19 mouse cellular contexts compared by ENCODE assay signal in genomic region chr2:28713036-28713435, GRCm38 (mm10). TPM values are rescaled to one million over a fixed set of nuclear protein-coding genes. Genes with fewer than 3 reads are reported as not detected.
DNase-seq lines count a peak whose midpoint lies in the region; ATAC-seq lines count a peak whose summit lies in the region.
"Had no signal": no experiment of that assay in that cellular context is flagged by ENCODE, and none has a peak within 500 bp of the region (broad histone marks: within the 10 kb centered on the region; RNA-seq: fewer than 3 reads in every experiment).

No protein-coding gene starts in this region.

- no peak overlapping the region for H3K4me2 ChIP-seq in hindbrain, embryonic 14.5 days (replicated peaks)
- no peak overlapping the region for H3K4me2 ChIP-seq in hindbrain, embryonic 13.5 days
- H3K4me2 ChIP-seq in embryonic facial prominence, embryonic 15.5 days (replicated peaks): no peak overlapping the region
- H3K4me2 ChIP-seq: liver, embryonic 11.5 days; midbrain, embryonic 11.5 days; neural tube, embryonic 12.5 days had no signal

- no peak for DNase-seq in hindbrain, embryonic 14.5 days (ENCODE audit: low spot score)
- DNase-seq in 3134 (ENCODE audit: extremely low read depth, insufficient read length, low spot score): peak; percentile 35
- DNase-seq in Muller cell, postnatal 12 days (ENCODE audit: inconsistent ontology term): peak; percentile 72
- no peak for DNase-seq in layer of hippocampus, postnatal 25 days (ENCODE audit: extremely low spot score in 1 of 2, low spot score in 1 of 2)
- no peak for DNase-seq in spleen, postnatal 36 days (ENCODE audit: low spot score in 2 of 2)
- DNase-seq: adrenal gland, postnatal 25 days; cerebellum, adult 9-10 months; kidney, adult 8-10 months; kidney, postnatal 25 days; lung, adult 18-20 months; lung, postnatal 10 days; right cerebral cortex, postnatal 14 days had no signal

- peaks cover 9% of the 10 kb centered on the region; the same call in 1 of the 2 replicates for H3K4me1 ChIP-seq in hindbrain, embryonic 14.5 days (replicated peaks; ENCODE audit: control insufficient read depth, insufficient read depth, low read length)
- H3K4me1 ChIP-seq in hindbrain, embryonic 13.5 days (replicated peaks): peaks cover 8% of the 10 kb centered on the region; the same call in 1 of the 2 replicates
- peaks cover 16% of the 10 kb centered on the region for H3K4me1 ChIP-seq in embryonic facial prominence, embryonic 15.5 days
- H3K4me1 ChIP-seq: neural tube, embryonic 12.5 days had no signal

- no peaks in the 10 kb centered on the region for H3K9me3 ChIP-seq in hindbrain, embryonic 14.5 days (ENCODE audit: control insufficient read depth, low read length)
- no peaks in the 10 kb centered on the region for H3K9me3 ChIP-seq in hindbrain, embryonic 13.5 days
- no peaks in the 10 kb centered on the region for H3K9me3 ChIP-seq in embryonic facial prominence, embryonic 15.5 days (replicated peaks)
- H3K9me3 ChIP-seq: neural tube, embryonic 12.5 days had no signal

- no peak overlapping the region for H3K4me3 ChIP-seq in hindbrain, embryonic 14.5 days (replicated peaks; ENCODE audit: low read length)
- H3K4me3 ChIP-seq in hindbrain, embryonic 13.5 days: no peak overlapping the region
- no peak overlapping the region for H3K4me3 ChIP-seq in embryonic facial prominence, embryonic 15.5 days (replicated peaks)
- H3K4me3 ChIP-seq: neural tube, embryonic 12.5 days had no signal

- WGBS in hindbrain, embryonic 14.5 days: 80% methylated on average over 8 of the region's 8 CpGs
- 85% methylated on average over 8 of the region's 8 CpGs for WGBS in hindbrain, embryonic 13.5 days
- 63% methylated on average over 8 of the region's 8 CpGs for WGBS in embryonic facial prominence, embryonic 15.5 days

- H3K27me3 ChIP-seq in hindbrain, embryonic 14.5 days (ENCODE audit: control insufficient read depth, insufficient read depth, low read length): no peaks in the 10 kb centered on the region
- 0 out of 2 replicates have a peak, but pooled peaks cover 5% of the 10 kb centered on the region for H3K27me3 ChIP-seq in hindbrain, embryonic 13.5 days
- H3K27me3 ChIP-seq in embryonic facial prominence, embryonic 15.5 days: no peaks in the 10 kb centered on the region
- H3K27me3 ChIP-seq: neural tube, embryonic 12.5 days had no signal

- no peak for ATAC-seq in hindbrain, embryonic 14.5 days (ENCODE audit: low FRiP score)
- ATAC-seq in hindbrain, embryonic 13.5 days (ENCODE audit: low FRiP score): no peak
- ATAC-seq in embryonic facial prominence, embryonic 15.5 days (ENCODE audit: insufficient number of reproducible peaks, low FRiP score, low TSS enrichment, low read depth): no peak

- peak overlapping the region; percentile 28; the same call in 1 of the 2 replicates for H3K9ac ChIP-seq in hindbrain, embryonic 14.5 days
- no peak overlapping the region for H3K9ac ChIP-seq in hindbrain, embryonic 13.5 days
- no peak overlapping the region for H3K9ac ChIP-seq in embryonic facial prominence, embryonic 15.5 days
- H3K9ac ChIP-seq: neural tube, embryonic 12.5 days had no signal

- H3K36me3 ChIP-seq in hindbrain, embryonic 14.5 days (replicated peaks; ENCODE audit: control insufficient read depth, insufficient read depth): no peaks in the 10 kb centered on the region
- no peaks in the 10 kb centered on the region for H3K36me3 ChIP-seq in hindbrain, embryonic 13.5 days
- H3K36me3 ChIP-seq in embryonic facial prominence, embryonic 15.5 days: no peaks in the 10 kb centered on the region
- H3K36me3 ChIP-seq: neural tube, embryonic 12.5 days had no signal

- no peak overlapping the region for H3K27ac ChIP-seq in hindbrain, embryonic 14.5 days
- H3K27ac ChIP-seq in hindbrain, embryonic 13.5 days: no peak overlapping the region
- H3K27ac ChIP-seq in embryonic facial prominence, embryonic 15.5 days (replicated peaks): peak overlapping the region; percentile 71
- H3K27ac ChIP-seq: neural tube, embryonic 12.5 days had no signal

RNA-seq across cellular contexts. Expression of gene Ak8, which starts 13.1 kb away (rescaled TPM):
- 2.2 and 2.7 TPM in 2 replicates for polyA plus RNA-seq in hindbrain, embryonic 14.5 days (2014; fragmentation: Nextera tagmentation; extraction: Ambion mirVana)
- polyA plus RNA-seq in hindbrain, embryonic 13.5 days (2015; fragmentation: Nextera tagmentation; extraction: Ambion mirVana): 1.9 and 2.3 TPM in 2 replicates
- polyA plus RNA-seq in embryonic facial prominence, embryonic 15.5 days (2015; fragmentation: Nextera tagmentation; extraction: Ambion mirVana): 2.9 and 6.5 TPM in 2 replicates
- 1 to 10 TPM; 1.1 TPM for total RNA-seq in layer of hippocampus, postnatal 25 days (2021)
- total RNA-seq: adrenal gland, postnatal 25 days; gastrocnemius, adult 8-10 months had no signal

RNA-seq across cellular contexts. Expression of gene Spaca9, which starts 13.5 kb away (rescaled TPM):
- polyA plus RNA-seq in hindbrain, embryonic 14.5 days (2014; fragmentation: Nextera tagmentation; extraction: Ambion mirVana): 4.1 and 6.2 TPM in 2 replicates
- polyA plus RNA-seq in hindbrain, embryonic 13.5 days (2015; fragmentation: Nextera tagmentation; extraction: Ambion mirVana): 3.8 and 4.0 TPM in 2 replicates
- 7.4 and 10.3 TPM in 2 replicates for polyA plus RNA-seq in embryonic facial prominence, embryonic 15.5 days (2015; fragmentation: Nextera tagmentation; extraction: Ambion mirVana)
- under 1 TPM in 1 of 2 experiments, not detected in 1; 0.91 TPM for total RNA-seq in layer of hippocampus, postnatal 25 days (2021)
- total RNA-seq: adrenal gland, postnatal 25 days; gastrocnemius, adult 8-10 months; left cerebral cortex, postnatal 14 days had no signal

Comparison
In these comparisons a context has a peak if more than half of its experiments do, and no peak if none do; other contexts are left out.
1. DNase-seq: peak in 3134 (single experiment) and Muller cell, postnatal 12 days (single experiment); none in hindbrain, embryonic 14.5 days (single experiment), layer of hippocampus, postnatal 25 days (0 of 2) and spleen, postnatal 36 days (0 of 2).